Mouse (Mus musculus) midbrain, embryonic 13.5 days (tissue): Measurements from ENCODE around the gene Oscar. TPM values are rescaled to one million over a fixed set of nuclear protein-coding genes. Genes with fewer than 3 reads are reported as not detected.
"Not testable (repeated sequence)": the region's sequence is repeated elsewhere in the genome, so short reads cannot be mapped to it uniquely, and the experiment has no call there.

Source experiments
- ATAC-seq: fragments of 200-750 bp; cut with Nextera tagmentation; 2 replicates; pipeline ENCODE4 v1.8.0; 2017; ENCODE audit warnings: mild to moderate bottlenecking, moderate TSS enrichment, moderate library complexity
- H3K27ac ChIP-seq: fragments of 300-500 bp; sonication (generic); 2 replicates; pipeline ENCODE4 v1.5.1; 2015; ENCODE audit warnings: inconsistent platforms, mild to moderate bottlenecking, moderate library complexity
- H3K27me3 ChIP-seq: fragments of 300-500 bp; sonication (generic); 2 replicates; pipeline ENCODE4 v1.6.1; 2015; ENCODE audit warnings: mild to moderate bottlenecking, inconsistent platforms
- H3K36me3 ChIP-seq: fragments of 300-500 bp; sonication (generic); 2 replicates; pipeline ENCODE4 v1.6.1; 2015; ENCODE audit warnings: mild to moderate bottlenecking, inconsistent platforms
- H3K4me1 ChIP-seq: fragments of 300-500 bp; sonication (generic); replicated peaks from 2 replicates; pipeline ENCODE4 v1.6.1; 2015; ENCODE audit warnings: inconsistent platforms
- H3K4me2 ChIP-seq: fragments of 300-500 bp; sonication (generic); replicated peaks from 2 replicates; pipeline ENCODE4 v1.6.1; 2015; ENCODE audit warnings: moderate library complexity, mild to moderate bottlenecking, inconsistent platforms
- H3K4me3 ChIP-seq: fragments of 300-500 bp; sonication (generic); replicated peaks from 2 replicates; pipeline ENCODE4 v1.5.1; 2015; ENCODE audit warnings: mild to moderate bottlenecking, inconsistent platforms
- H3K9ac ChIP-seq: fragments of 300-500 bp; sonication (generic); replicated peaks from 2 replicates; pipeline ENCODE4 v1.6.1; 2015; ENCODE audit warnings: mild to moderate bottlenecking, inconsistent platforms
- H3K9me3 ChIP-seq: fragments of 300-500 bp; sonication (generic); 2 replicates; pipeline ENCODE4 v1.6.1; 2016; ENCODE audit warnings: mild to moderate bottlenecking, inconsistent platforms
- WGBS: fragments of 180-500 bp; shearing (Covaris S2); methylation state at CpG from one replicate; pipeline ENCODE4 v1.1.7; 2015; 5-methylcytosine and 5-hydroxymethylcytosine counted together
- polyA plus RNA-seq: library from polyadenylated mRNA; unstranded; fragments of >200 nt; fragmentation: Nextera tagmentation; extraction: Ambion mirVana; gene quantifications from 2 replicates; pipeline ENCODE4 v1.2.1, GENCODE M21; 2015

Gene Oscar
- polyA plus RNA-seq, 1 experiment from 2014 or later = 0.42 TPM

GRCm38 (mm10) chr7:3607391-3607790, 8.6 kb downstream of the Oscar start:
- no peaks in the 10 kb centered on the region for H3K4me1 ChIP-seq
- H3K27ac ChIP-seq = no peak overlapping the region
- no peak overlapping the region for H3K9ac ChIP-seq
- ATAC-seq = no peak
- H3K4me3 ChIP-seq = no peak overlapping the region
- WGBS = 85% methylated on average over 6 of the region's 6 CpGs
- no peaks in the 10 kb centered on the region for H3K27me3 ChIP-seq
- no peaks in the 10 kb centered on the region for H3K9me3 ChIP-seq
- H3K36me3 ChIP-seq = no peaks in the 10 kb centered on the region
- no peak overlapping the region for H3K4me2 ChIP-seq

- H3K4me2 ChIP-seq = no peak overlapping the region
- no peak overlapping the region for H3K4me3 ChIP-seq
- H3K27me3 ChIP-seq = no peaks in the 10 kb centered on the region
- H3K9me3 ChIP-seq = no peaks in the 10 kb centered on the region
- 24% methylated on average over 2 of the region's 2 CpGs for WGBS
- no peak overlapping the region for H3K27ac ChIP-seq
- no peak overlapping the region for H3K9ac ChIP-seq
- H3K4me1 ChIP-seq = no peaks in the 10 kb centered on the region
- H3K36me3 ChIP-seq = no peaks in the 10 kb centered on the region
- no peak for ATAC-seq
Measured at GRCm38 (mm10) chr7:3606798-3607197, 9.2 kb downstream of the Oscar start.

- no peak overlapping the region for H3K4me3 ChIP-seq
- WGBS = 16% methylated on average over 4 of the region's 4 CpGs
- H3K9me3 ChIP-seq = no peaks in the 10 kb centered on the region
- H3K27ac ChIP-seq = no peak overlapping the region
- ATAC-seq = peak; percentile 71
- H3K9ac ChIP-seq = 0 out of 2 replicates have a peak overlapping the region, but pooled peaks have one; percentile 32
- H3K27me3 ChIP-seq = no peaks in the 10 kb centered on the region
- H3K36me3 ChIP-seq = no peaks in the 10 kb centered on the region
- no peaks in the 10 kb centered on the region for H3K4me1 ChIP-seq
- no peak overlapping the region for H3K4me2 ChIP-seq
Measured at GRCm38 (mm10) chr7:3601119-3601518, 14.8 kb downstream of the Oscar start.

GRCm38 (mm10) chr7:3597755-3598154, 18.2 kb downstream of the Oscar start:
- not testable (repeated sequence) for H3K27ac ChIP-seq, ATAC-seq
- whole genome bisulfite sequencing = 70% methylated on average over 1 of the region's 1 CpGs

GRCm38 (mm10) chr7:3595146-3595545, 20.8 kb downstream of the Oscar start:
- no peak overlapping the region for H3K4me2 ChIP-seq
- 19% methylated on average over 9 of the region's 9 CpGs for WGBS
- H3K36me3 ChIP-seq = no peaks in the 10 kb centered on the region
- H3K4me1 ChIP-seq = no peaks in the 10 kb centered on the region
- no peaks in the 10 kb centered on the region for H3K9me3 ChIP-seq
- no peak overlapping the region for H3K27ac ChIP-seq
- H3K27me3 ChIP-seq = no peaks in the 10 kb centered on the region
- H3K9ac ChIP-seq = no peak overlapping the region
- ATAC-seq = no peak
- no peak overlapping the region for H3K4me3 ChIP-seq

More at GRCm38 (mm10) chr7:3597755-3598154, 18.2 kb downstream of the Oscar start:
- H3K4me2 ChIP-seq, H3K9ac ChIP-seq, H3K9me3 ChIP-seq, H3K4me1 ChIP-seq, H3K27me3 ChIP-seq, H3K4me3 ChIP-seq, H3K36me3 ChIP-seq: not testable (repeated sequence)

GRCm38 (mm10) chr7:3594686-3595085, 21.3 kb downstream of the Oscar start:
- no peak overlapping the region for H3K27ac ChIP-seq
- WGBS = 21% methylated on average over 5 of the region's 5 CpGs
- no peaks in the 10 kb centered on the region for H3K4me1 ChIP-seq
- ATAC-seq = no peak
- H3K9me3 ChIP-seq = no peaks in the 10 kb centered on the region
- H3K27me3 ChIP-seq = no peaks in the 10 kb centered on the region
- H3K36me3 ChIP-seq = no peaks in the 10 kb centered on the region
- no peak overlapping the region for H3K9ac ChIP-seq
- no peak overlapping the region for H3K4me2 ChIP-seq
- H3K4me3 ChIP-seq = no peak overlapping the region

GRCm38 (mm10) chr7:3593855-3594254, 22.1 kb downstream of the Oscar start:
- Histone ChIP-seq H3K4me2 (no peak overlapping the region), H3K27ac (no peak overlapping the region), H3K36me3 (no peaks in the 10 kb centered on the region), H3K27me3 (no peaks in the 10 kb centered on the region), H3K9ac (no peak overlapping the region), H3K4me1 (no peaks in the 10 kb centered on the region), H3K9me3 (no peaks in the 10 kb centered on the region), H3K4me3 (no peak overlapping the region)
- ATAC-seq = no peak

GRCm38 (mm10) chr7:3591534-3591933, 24.4 kb downstream of the Oscar start:
- 75% methylated on average over 1 of the region's 1 CpGs for WGBS
- Histone ChIP-seq H3K4me3 (no peak overlapping the region), H3K36me3 (no peaks in the 10 kb centered on the region), H3K9me3 (no peaks in the 10 kb centered on the region), H3K27me3 (no peaks in the 10 kb centered on the region), H3K4me2 (no peak overlapping the region), H3K9ac (no peak overlapping the region), H3K4me1 (no peaks in the 10 kb centered on the region), H3K27ac (no peak overlapping the region)
- no peak for ATAC-seq

GRCm38 (mm10) chr7:3590550-3590949, 25.4 kb downstream of the Oscar start:
- Histone ChIP-seq H3K27ac (no peak overlapping the region), H3K4me2 (no peak overlapping the region), H3K9me3 (no peaks in the 10 kb centered on the region), H3K4me1 (peaks cover 6% of the 10 kb centered on the region; the same call in 1 of the 2 replicates), H3K27me3 (no peaks in the 10 kb centered on the region), H3K4me3 (no peak overlapping the region), H3K36me3 (no peaks in the 10 kb centered on the region), H3K9ac (no peak overlapping the region)
- no peak for ATAC-seq
- WGBS = 80% methylated on average over 3 of the region's 3 CpGs

- WGBS = 76% methylated on average over 1 of the region's 1 CpGs
- Histone ChIP-seq H3K27me3 (no peaks in the 10 kb centered on the region), H3K9ac (no peak overlapping the region), H3K9me3 (no peaks in the 10 kb centered on the region), H3K27ac (no peak overlapping the region), H3K4me3 (no peak overlapping the region), H3K4me2 (no peak overlapping the region), H3K4me1 (peaks cover 6% of the 10 kb centered on the region; the same call in 1 of the 2 replicates), H3K36me3 (no peaks in the 10 kb centered on the region)
- ATAC-seq = no peak
Measured at GRCm38 (mm10) chr7:3587292-3587691, 28.7 kb downstream of the Oscar start.

GRCm38 (mm10) chr7:3586255-3586654, 29.7 kb downstream of the Oscar start:
- Histone ChIP-seq H3K4me3 (no peak overlapping the region), H3K36me3 (no peaks in the 10 kb centered on the region), H3K9me3 (no peaks in the 10 kb centered on the region), H3K27ac (no peak overlapping the region), H3K4me2 (no peak overlapping the region), H3K27me3 (no peaks in the 10 kb centered on the region), H3K9ac (no peak overlapping the region), H3K4me1 (peaks cover 6% of the 10 kb centered on the region; the same call in 1 of the 2 replicates)
- ATAC-seq = no peak
- 2% methylated on average over 5 of the region's 5 CpGs for WGBS

GRCm38 (mm10) chr7:3585763-3586162, 30.2 kb downstream of the Oscar start:
- Histone ChIP-seq H3K27ac (no peak overlapping the region), H3K36me3 (no peaks in the 10 kb centered on the region), H3K9me3 (no peaks in the 10 kb centered on the region), H3K4me2 (no peak overlapping the region), H3K4me3 (no peak overlapping the region), H3K9ac (no peak overlapping the region), H3K27me3 (no peaks in the 10 kb centered on the region), H3K4me1 (peaks cover 6% of the 10 kb centered on the region; the same call in 1 of the 2 replicates)
- ATAC-seq = no peak
- 24% methylated on average over 6 of the region's 6 CpGs for WGBS

- no peak for ATAC-seq
- H3K4me2 ChIP-seq = no peak overlapping the region
- no peaks in the 10 kb centered on the region for H3K36me3 ChIP-seq
- H3K27me3 ChIP-seq = no peaks in the 10 kb centered on the region
- H3K27ac ChIP-seq = no peak overlapping the region
- WGBS = 77% methylated on average over 2 of the region's 2 CpGs
- no peaks in the 10 kb centered on the region for H3K9me3 ChIP-seq
- no peaks in the 10 kb centered on the region for H3K4me1 ChIP-seq
- no peak overlapping the region for H3K4me3 ChIP-seq
- H3K9ac ChIP-seq = no peak overlapping the region
Measured at GRCm38 (mm10) chr7:3580029-3580428, 35.9 kb downstream of the Oscar start.
